Mouse (Mus musculus) bone marrow macrophage, adult 2 months (primary cell): ENCODE measurements around the gene Ctsa.

ENCODE experiments used
- CTCF ChIP-seq: IDR thresholded peaks from 2 replicates; pipeline ENCODE4 v1.5.1; 2012; ENCODE audit warnings: low read depth, mild to moderate bottlenecking, low read length, moderate library complexity
- POLR2A ChIP-seq: IDR thresholded peaks from 2 replicates; pipeline ENCODE4 v1.6.1; 2012; ENCODE audit warnings: mild to moderate bottlenecking, low read depth, low read length, borderline replicate concordance

DNA sequence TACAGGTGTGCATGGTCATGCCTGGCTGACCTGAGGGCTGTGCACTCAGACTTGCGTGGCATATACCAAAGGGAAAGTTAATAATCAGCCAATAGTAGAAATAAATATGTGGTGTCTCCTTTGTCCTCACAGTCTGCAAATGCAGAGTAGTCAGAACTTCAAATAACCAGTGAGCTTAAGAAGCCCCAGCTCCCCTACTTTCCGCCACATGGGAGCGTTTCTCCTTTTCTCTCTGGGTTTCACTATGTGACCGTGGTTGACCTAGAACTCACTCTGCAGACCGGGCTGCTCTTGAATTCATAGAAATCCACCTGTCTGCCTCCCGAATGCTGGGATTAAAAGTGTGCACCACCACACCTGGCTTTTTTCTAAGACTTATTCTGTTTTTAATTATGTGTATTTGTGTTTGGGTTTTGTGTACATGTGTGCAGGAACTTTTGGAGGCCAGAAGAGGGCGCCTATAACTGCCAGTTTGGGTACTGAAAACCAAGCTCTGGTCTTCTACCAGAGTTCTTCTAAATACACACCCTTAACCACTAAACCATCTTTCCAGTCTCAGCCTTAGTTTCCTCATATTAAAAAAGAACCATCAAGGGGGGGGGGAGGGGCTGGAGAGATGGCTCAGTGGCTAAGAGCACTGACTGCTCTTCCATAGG lies 48.6 kb upstream of the Ctsa start:
- TF ChIP-seq POLR2A (no peak), CTCF (no peak)
